Mouse (Mus musculus) left cerebral cortex, postnatal 36 days (tissue): ENCODE measurements around the gene Figla. TPM values are rescaled to one million over a fixed set of nuclear protein-coding genes. Genes with fewer than 3 reads are reported as not detected.

ENCODE experiments used
- DNase-seq, 2 experiments: peaks; one replicate each; pipeline ENCODE4 v3.0.0; 2021 to 2022; ENCODE audit warnings: low spot score in 2 of 2, mixed read lengths in 1 of 2
- intact Hi-C: fragments of 180-260 bp; cut with DNase I; formaldehyde crosslinking; loops from one replicate; pipeline ENCODE4 v1.15.1; 2025
- total RNA-seq, 2 experiments: library from RNA; stranded (reverse); gene quantifications; 2 replicates each; pipeline ENCODE4 v1.2.3; 2021

Figla gene
- total RNA-seq, 2 experiments from 2014 or later: not detected

- peak; percentile 83 to 88 for DNase-seq
- intact Hi-C loops: loop anchor here (2.0 to 5.0 kb wide), 2 partner anchors 20 to 37 kb away; partner anchors contain the start of gene Add2
These were observed 48.5 kb downstream of the Figla start for GRCm38 (mm10) chr6:86064318-86065016.

GRCm38 (mm10) chr6:86066727-86067126, 50.8 kb downstream of the Figla start:
- DNase-seq: no peak
- intact Hi-C loops: loop anchor here (5.0 kb wide), 1 partner anchor 39 kb away; the partner anchor contains the start of gene Add2

GRCm38 (mm10) chr6:86067145-86067544, 51.2 kb downstream of the Figla start:
- no peak for DNase-seq
- intact Hi-C loops: loop anchor here (5.0 kb wide), 1 partner anchor 40 kb away; the partner anchor contains the start of gene Add2

- intact Hi-C loops: loop anchor here (2.0 to 5.0 kb wide), 2 partner anchors 34 to 42 kb away; partner anchors contain the start of gene Add2
- no peak for DNase-seq
These were observed 53.0 kb downstream of the Figla start for GRCm38 (mm10) chr6:86069009-86069408.

GRCm38 (mm10) chr6:86069856-86070255, 53.9 kb downstream of the Figla start:
- intact Hi-C loops: loop anchor here (2.0 to 5.0 kb wide), 2 partner anchors 33 to 43 kb away; partner anchors contain the start of gene Add2
- no peak for DNase-seq

- no peak for DNase-seq
- intact Hi-C loops: no loop called here
These were observed 54.3 kb downstream of the Figla start for GRCm38 (mm10) chr6:86070277-86070676.

Other genes with a start within 250 kb of the Figla start
- 1 to 10 TPM; 1.1 to 2.8 TPM for gene Nat8f6, start 195.2 kb upstream of the Figla start, total RNA-seq
- gene Nat8f5, start 195.2 kb upstream of the Figla start, total RNA-seq: 1 to 10 TPM; 5.8 to 6.0 TPM
- gene Nat8, start 184.1 kb upstream of the Figla start, total RNA-seq: 1 to 10 TPM; 2.7 to 3.6 TPM
- 1 to 10 TPM; 1.4 to 2.4 TPM for gene Nat8f2, start 147.0 kb upstream of the Figla start, total RNA-seq
- 1 to 10 TPM; 6.5 to 8.3 TPM for gene Nat8f4, start 111.3 kb upstream of the Figla start, total RNA-seq
- 10 to 100 TPM; 52.3 to 53.2 TPM for gene Tprkb, start 104.3 kb upstream of the Figla start, total RNA-seq
- 10 to 100 TPM; 25.0 to 28.3 TPM for gene Nat8f1, start 100.5 kb upstream of the Figla start, total RNA-seq
- gene Dusp11, start 54.5 kb upstream of the Figla start, total RNA-seq: 10 to 100 TPM; 47.4 to 96.1 TPM
- 100 to 1,000 TPM; 220 to 232 TPM for gene Add2, start 12.5 kb downstream of the Figla start, total RNA-seq
- gene Tgfa, start 179.1 kb downstream of the Figla start, total RNA-seq: 10 to 100 TPM; 16.4 TPM